Mouse (Mus musculus) bone marrow, adult 2 months (tissue): ENCODE data around the gene Anxa11.

Experiments used
- CTCF ChIP-seq: fragments of 200-500 bp; IDR thresholded peaks from 2 replicates; pipeline ENCODE4 v1.5.1; 2011; ENCODE audit warnings: low read length, control low read depth; ENCODE audit not compliant: control insufficient read depth, insufficient read depth
- POLR2A ChIP-seq: fragments of 200-500 bp; IDR thresholded peaks from 2 replicates; pipeline ENCODE4 v1.6.1; 2011; ENCODE audit warnings: low read depth, mild to moderate bottlenecking, control low read depth, low read length, borderline replicate concordance; ENCODE audit not compliant: control insufficient read depth

DNA sequence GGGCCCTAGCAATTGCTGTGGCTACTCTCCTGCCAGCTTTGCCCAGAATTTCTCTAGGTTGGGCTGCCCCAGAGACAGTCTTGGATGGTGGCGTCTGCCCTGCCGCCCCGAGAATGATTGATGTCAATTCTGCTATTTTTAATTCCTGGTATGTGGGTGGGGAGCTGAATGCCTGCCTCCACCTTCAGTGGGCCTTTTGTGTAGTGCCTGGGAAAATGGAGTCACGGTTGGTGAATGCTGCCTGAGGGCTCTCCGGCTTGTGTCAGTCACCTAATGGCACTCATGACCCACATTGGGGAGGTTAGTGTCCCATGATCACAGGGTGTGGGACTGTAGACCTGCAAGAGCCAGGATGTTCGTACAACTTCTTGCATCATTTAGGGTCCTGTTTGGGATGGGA lies 11.3 kb downstream of the Anxa11 start:
- TF ChIP-seq CTCF = no peak
- no peak for TF ChIP-seq POLR2A
